Mouse (Mus musculus): ENCODE measurements around the gene Zfp664. TPM values are rescaled to one million over a fixed set of nuclear protein-coding genes. Genes with fewer than 3 reads are reported as not detected.

Zfp664 gene
- polyA plus RNA-seq, 1 experiment from 2014 or later: 68.2 TPM

GRCm38 (mm10) chr5:124922356-124923352 lies 60.2 kb downstream of the Zfp664 start:
- DNase-seq (ENCODE audit: low spot score): peak; percentile 27

GRCm38 (mm10) chr5:124929425-124930054 lies 67.0 kb downstream of the Zfp664 start:
- DNase-seq (ENCODE audit: low spot score): no peak

GRCm38 (mm10) chr5:124930055-124930439 lies 67.6 kb downstream of the Zfp664 start:
- DNase-seq (ENCODE audit: low spot score): peak; percentile 57

GRCm38 (mm10) chr5:124930603-124931002 lies 68.1 kb downstream of the Zfp664 start:
- no peak for DNase-seq (ENCODE audit: low spot score)

GRCm38 (mm10) chr5:124931076-124931475 lies 68.6 kb downstream of the Zfp664 start:
- no peak for DNase-seq (ENCODE audit: low spot score)

GRCm38 (mm10) chr5:124934558-124934957 lies 72.1 kb downstream of the Zfp664 start:
- DNase-seq (ENCODE audit: low spot score): no peak

GRCm38 (mm10) chr5:124943181-124943792 lies 80.8 kb downstream of the Zfp664 start:
- DNase-seq (ENCODE audit: low spot score): peak; percentile 22

GRCm38 (mm10) chr5:124943793-124944383 lies 81.4 kb downstream of the Zfp664 start:
- DNase-seq (ENCODE audit: low spot score): peak; percentile 63

GRCm38 (mm10) chr5:124944384-124944783 lies 81.9 kb downstream of the Zfp664 start:
- DNase-seq (ENCODE audit: low spot score): no peak

GRCm38 (mm10) chr5:124945046-124945445 lies 82.6 kb downstream of the Zfp664 start:
- DNase-seq (ENCODE audit: low spot score): no peak

GRCm38 (mm10) chr5:124950623-124951278 lies 88.3 kb downstream of the Zfp664 start:
- DNase-seq (ENCODE audit: low spot score): no peak

GRCm38 (mm10) chr5:124951333-124951732 lies 88.8 kb downstream of the Zfp664 start:
- DNase-seq (ENCODE audit: low spot score): no peak

Other genes with a start within 250 kb of the Zfp664 start
- gene Atp6v0a2, start 234.1 kb upstream of the Zfp664 start, polyA plus RNA-seq (2015; fragmentation: Nextera tagmentation; extraction: Ambion mirVana): 50.4 and 53.0 TPM in 2 replicates
- 0.03 and 0.04 TPM in 2 replicates for gene Dnah10, start 137.6 kb upstream of the Zfp664 start, polyA plus RNA-seq (2015; fragmentation: Nextera tagmentation; extraction: Ambion mirVana)
- 4.8 and 5.2 TPM in 2 replicates for gene Ccdc92, start 267 bp upstream of the Zfp664 start, polyA plus RNA-seq (2015; fragmentation: Nextera tagmentation; extraction: Ambion mirVana)
- 0.51 and 0.61 TPM in 2 replicates for gene Rflna, start 140.5 kb downstream of the Zfp664 start, polyA plus RNA-seq (2015; fragmentation: Nextera tagmentation; extraction: Ambion mirVana)

Data from thymus, postnatal 0 days (tissue).